Mouse (Mus musculus): ENCODE measurements around the gene Spon1.

DNA sequence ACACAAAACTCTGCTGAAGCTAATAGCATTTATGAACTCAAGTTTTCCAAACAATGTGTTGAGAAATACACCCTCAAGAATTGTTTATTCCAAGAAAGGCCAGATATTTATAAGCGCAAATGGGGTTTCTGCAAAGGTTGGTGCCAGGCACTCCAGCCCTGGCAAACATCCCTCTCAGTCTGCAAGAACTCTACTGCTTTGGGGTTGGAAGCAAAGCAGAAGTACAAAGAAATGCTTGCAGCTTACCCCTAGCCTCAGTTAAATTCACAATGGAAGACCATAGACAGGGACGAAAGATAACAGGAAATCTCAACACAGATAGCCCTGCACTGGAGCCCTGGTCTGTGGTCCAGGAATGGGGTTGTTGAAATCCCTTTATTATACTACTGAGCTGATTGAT lies 135.7 kb downstream of the Spon1 start:
- TF ChIP-seq POLR2A (IDR thresholded peaks at IDR 0.05; ENCODE audit: borderline replicate concordance, extremely low read depth, insufficient read depth, insufficient read length, poor library complexity, severe bottlenecking) (no peak), CTCF (IDR thresholded peaks at IDR 0.05; ENCODE audit: borderline replicate concordance, extremely low read depth, insufficient read depth, insufficient read length) (no peak)
